Mouse (Mus musculus) heart, postnatal 0 days (tissue): ENCODE results near the gene Krtap3-3.

Experiments used
- CTCF ChIP-seq: IDR thresholded peaks from 2 replicates; pipeline ENCODE4 v1.5.1; 2016; ENCODE audit warnings: antibody characterized with exemption, control low read depth, low read depth
- EP300 ChIP-seq: IDR thresholded peaks from 2 replicates; pipeline ENCODE4 v1.6.1; 2016; ENCODE audit warnings: antibody characterized with exemption, low read depth

- TF ChIP-seq EP300, result no peak
- TF ChIP-seq CTCF, result no peak
Measured at GRCm38 (mm10) chr11:99590981-99591380, 40.3 kb upstream of the Krtap3-3 start, which contains the start of gene Krtap1-3.
